Mouse (Mus musculus) myocyte (in vitro differentiated cells): Measurements from ENCODE around the gene Shprh. TPM values are rescaled to one million over a fixed set of nuclear protein-coding genes. Genes with fewer than 3 reads are reported as not detected.
"Not testable (repeated sequence)": the region's sequence is repeated elsewhere in the genome, so short reads cannot be mapped to it uniquely, and the experiment has no call there.

ENCODE experiments used
- H3K27me3 ChIP-seq: one replicate; pipeline ENCODE4 v1.6.1; 2011; ENCODE audit not compliant: control insufficient read depth, insufficient read depth, insufficient read length
- H3K36me3 ChIP-seq: one replicate; pipeline ENCODE4 v1.6.1; 2011; ENCODE audit not compliant: control insufficient read depth, insufficient read depth
- H3K4me2 ChIP-seq: one replicate; pipeline ENCODE4 v1.6.1; 2011; ENCODE audit warnings: low read depth, control low read depth
- H3K4me3 ChIP-seq: one replicate; pipeline ENCODE4 v1.5.1; 2011; ENCODE audit warnings: mild to moderate bottlenecking, control low read depth, moderate library complexity
- H3K79me2 ChIP-seq: one replicate; pipeline ENCODE4 v1.6.1; 2011; ENCODE audit not compliant: control insufficient read depth, insufficient read depth
- H3ac ChIP-seq: one replicate; pipeline ENCODE4 v1.6.1; 2011; ENCODE audit not compliant: control insufficient read depth, insufficient read length
- CEBPB ChIP-seq: IDR thresholded peaks from 2 replicates; pipeline ENCODE4 v1.6.1; 2011; ENCODE audit warnings: mild to moderate bottlenecking, moderate library complexity; ENCODE audit not compliant: poor library complexity, insufficient read depth, severe bottlenecking
- E2F4 ChIP-seq: IDR thresholded peaks from one replicate; pipeline ENCODE4 v1.6.1; 2011; ENCODE audit warnings: mild to moderate bottlenecking, control low read depth, moderate library complexity; ENCODE audit not compliant: insufficient read depth
- MAX ChIP-seq: IDR thresholded peaks from one replicate; pipeline ENCODE4 v1.6.1; 2011; ENCODE audit warnings: low read depth, mild to moderate bottlenecking, control low read depth
- MYOD1 ChIP-seq, 3 experiments: IDR thresholded peaks; one replicate each; pipeline ENCODE4 v1.6.1; 2011; ENCODE audit warnings: control low read depth in 2 of 3, low read depth in 2 of 3, mild to moderate bottlenecking in 2 of 3, moderate library complexity in 1 of 3; ENCODE audit not compliant: insufficient read length in 2 of 3, control insufficient read depth in 1 of 3
- MYOG ChIP-seq, 3 experiments: IDR thresholded peaks; one replicate each; pipeline ENCODE4 v1.6.1; 2011; ENCODE audit warnings: control low read depth in 2 of 3, low read depth in 2 of 3, mild to moderate bottlenecking in 2 of 3; ENCODE audit not compliant: insufficient read length in 2 of 3, control insufficient read depth in 1 of 3, insufficient read depth in 1 of 3
- POLR2A ChIP-seq: IDR thresholded peaks from one replicate; pipeline ENCODE4 v1.6.1; 2011; ENCODE audit warnings: low read depth, mild to moderate bottlenecking, control low read depth, moderate library complexity; ENCODE audit not compliant: insufficient read length
- POLR2AphosphoS2 ChIP-seq: IDR thresholded peaks from one replicate; pipeline ENCODE4 v1.6.1; 2011; ENCODE audit warnings: low read depth, control low read depth; ENCODE audit not compliant: insufficient read length
- REST ChIP-seq: IDR thresholded peaks from one replicate; pipeline ENCODE4 v1.6.1; 2011; ENCODE audit warnings: mild to moderate bottlenecking, control low read depth, moderate library complexity; ENCODE audit not compliant: insufficient read depth, insufficient read length
- SRF ChIP-seq: IDR thresholded peaks from one replicate; pipeline ENCODE4 v1.6.1; 2011; ENCODE audit warnings: low read depth; ENCODE audit not compliant: control insufficient read depth, insufficient read length
- TCF12 ChIP-seq: IDR thresholded peaks from one replicate; pipeline ENCODE4 v1.6.1; 2011; ENCODE audit warnings: mild to moderate bottlenecking, control low read depth; ENCODE audit not compliant: poor library complexity, insufficient read depth, severe bottlenecking
- TCF3 ChIP-seq: IDR thresholded peaks from one replicate; pipeline ENCODE4 v1.6.1; 2011; ENCODE audit warnings: low read depth, control low read depth; ENCODE audit not compliant: insufficient read length
- USF1 ChIP-seq: IDR thresholded peaks from one replicate; pipeline ENCODE4 v1.6.1; 2011; ENCODE audit warnings: low read depth, mild to moderate bottlenecking, control low read depth, moderate library complexity
- polyA plus RNA-seq: library from polyadenylated mRNA; unstranded; fragments of >200 nt; fragmentation: generic; extraction: Trizol; gene quantifications from one replicate; pipeline ENCODE4 v1.2.1, GENCODE M21; 2012; ENCODE audit warnings: missing spikeins

Shprh gene
- polyA plus RNA-seq, 1 experiment, result 2.1 TPM

GRCm38 (mm10) chr10:11198346-11198745, 49.1 kb downstream of the Shprh start:
- TF ChIP-seq MYOG (IDR thresholded peaks at IDR 0.05; ENCODE audit: control insufficient read depth in 1 of 3, insufficient read depth in 1 of 3, insufficient read length in 2 of 3, low read depth in 2 of 3) (peak in 2 of 3 experiments; percentile 29 to 39), MYOD1 (IDR thresholded peaks at IDR 0.05; ENCODE audit: control insufficient read depth in 1 of 3, insufficient read length in 2 of 3, low read depth in 2 of 3) (peak in 2 of 3 experiments; percentile 27 to 49), MAX (no peak), TCF12 (peak; percentile 55), USF1 (peak; percentile 40)
- no peak overlapping the region for H3K4me3 ChIP-seq
- H3K4me2 ChIP-seq, result peak overlapping the region; percentile 35
- H3K79me2 ChIP-seq, result no peaks in the 10 kb centered on the region
- H3K27me3 ChIP-seq, result no peaks in the 10 kb centered on the region
- no peak overlapping the region for H3ac ChIP-seq
- H3K36me3 ChIP-seq, result peaks cover 26% of the 10 kb centered on the region

DNA sequence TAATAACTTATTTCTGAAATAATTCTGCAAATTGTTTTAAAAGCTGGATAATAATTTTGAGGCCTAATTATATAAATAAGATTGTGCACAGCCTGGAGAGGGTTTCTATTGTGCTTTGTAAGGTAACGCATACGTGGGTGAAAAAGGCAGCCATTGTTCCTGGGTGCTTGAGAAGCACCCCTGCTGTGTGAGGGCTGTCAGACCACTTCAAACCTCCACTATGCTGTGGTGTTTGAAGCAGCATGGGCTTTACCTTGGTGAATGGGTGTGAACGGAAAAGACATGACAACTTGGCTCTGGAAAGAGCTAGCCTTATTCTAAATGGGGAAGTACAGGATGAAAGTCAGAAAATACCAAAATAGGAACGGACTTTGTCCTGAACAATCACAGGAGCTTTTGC, 50.8 kb downstream of the Shprh start:
- Histone ChIP-seq H3K36me3 (peaks cover 11% of the 10 kb centered on the region), H3K4me3 (no peak overlapping the region), H3ac (no peak overlapping the region), H3K27me3 (no peaks in the 10 kb centered on the region), H3K4me2 (no peak overlapping the region), H3K79me2 (no peaks in the 10 kb centered on the region)
- TF ChIP-seq TCF12, result no peak
- TF ChIP-seq USF1, result no peak
- no peak for TF ChIP-seq E2F4
- no peak for TF ChIP-seq REST
- no peak for TF ChIP-seq MYOG (IDR thresholded peaks at IDR 0.05; ENCODE audit: control insufficient read depth in 1 of 3, insufficient read depth in 1 of 3, insufficient read length in 2 of 3, low read depth in 2 of 3)
- TF ChIP-seq TCF3, result no peak
- no peak for TF ChIP-seq POLR2AphosphoS2
- no peak for TF ChIP-seq POLR2A
- no peak for TF ChIP-seq MYOD1 (IDR thresholded peaks at IDR 0.05; ENCODE audit: control insufficient read depth in 1 of 3, insufficient read length in 2 of 3, low read depth in 2 of 3)
- no peak for TF ChIP-seq MAX
- TF ChIP-seq SRF, result no peak
- TF ChIP-seq CEBPB, result no peak

DNA sequence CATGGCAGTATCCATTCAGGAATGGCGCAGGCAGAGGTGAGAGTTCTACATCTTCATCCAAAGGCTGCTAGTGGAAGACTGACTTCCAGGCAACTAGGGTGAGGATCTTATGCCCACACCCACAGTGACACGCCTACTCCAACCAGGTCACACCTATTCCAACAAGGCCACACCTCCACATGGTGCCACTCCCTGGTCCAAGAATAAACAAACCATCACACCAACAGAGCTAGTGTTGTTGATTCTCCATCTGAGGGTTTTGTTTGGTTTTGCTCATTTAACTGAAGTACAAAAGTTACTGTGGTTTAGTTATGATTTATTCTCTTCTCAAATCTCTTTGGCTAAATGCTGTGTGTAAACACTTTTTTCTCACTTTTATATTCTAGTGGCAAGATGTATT, 56.7 kb downstream of the Shprh start:
- H3K4me2 ChIP-seq, H3K4me3 ChIP-seq, H3K79me2 ChIP-seq, H3ac ChIP-seq, H3K27me3 ChIP-seq: not testable (repeated sequence)
- H3K36me3 ChIP-seq, result peaks cover 43% of the 10 kb centered on the region

DNA sequence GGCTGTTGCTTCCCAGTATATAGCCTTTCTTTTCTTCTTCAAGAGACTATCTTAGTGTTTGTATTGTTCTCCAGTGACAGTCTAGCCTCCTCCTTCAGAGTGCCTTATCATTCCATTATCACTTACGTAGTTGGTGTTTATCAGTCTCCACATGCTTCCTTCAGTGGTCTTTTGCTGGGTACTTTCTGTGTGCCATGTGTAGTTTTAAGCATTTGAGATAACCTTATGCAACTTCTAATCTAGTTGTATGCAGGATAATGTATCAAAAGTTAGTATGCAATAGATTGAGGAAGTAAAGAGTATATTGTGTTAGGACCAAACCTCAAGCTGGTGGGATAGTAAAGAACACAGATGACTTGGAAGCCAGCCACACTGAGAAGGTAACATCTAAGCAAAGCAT, 59.4 kb downstream of the Shprh start:
- Histone ChIP-seq H3K4me2 (no peak overlapping the region), H3K79me2 (no peaks in the 10 kb centered on the region), H3K36me3 (peaks cover 41% of the 10 kb centered on the region), H3K4me3 (no peak overlapping the region), H3ac (no peak overlapping the region), H3K27me3 (no peaks in the 10 kb centered on the region)
- no peak for TF ChIP-seq POLR2A
- no peak for TF ChIP-seq MYOD1 (IDR thresholded peaks at IDR 0.05; ENCODE audit: control insufficient read depth in 1 of 3, insufficient read length in 2 of 3, low read depth in 2 of 3)
- TF ChIP-seq REST, result no peak
- TF ChIP-seq TCF12, result no peak
- no peak for TF ChIP-seq MYOG (IDR thresholded peaks at IDR 0.05; ENCODE audit: control insufficient read depth in 1 of 3, insufficient read depth in 1 of 3, insufficient read length in 2 of 3, low read depth in 2 of 3)
- TF ChIP-seq CEBPB, result no peak
- TF ChIP-seq SRF, result no peak
- no peak for TF ChIP-seq E2F4
- no peak for TF ChIP-seq POLR2AphosphoS2
- TF ChIP-seq TCF3, result no peak
- TF ChIP-seq USF1, result no peak
- no peak for TF ChIP-seq MAX

DNA sequence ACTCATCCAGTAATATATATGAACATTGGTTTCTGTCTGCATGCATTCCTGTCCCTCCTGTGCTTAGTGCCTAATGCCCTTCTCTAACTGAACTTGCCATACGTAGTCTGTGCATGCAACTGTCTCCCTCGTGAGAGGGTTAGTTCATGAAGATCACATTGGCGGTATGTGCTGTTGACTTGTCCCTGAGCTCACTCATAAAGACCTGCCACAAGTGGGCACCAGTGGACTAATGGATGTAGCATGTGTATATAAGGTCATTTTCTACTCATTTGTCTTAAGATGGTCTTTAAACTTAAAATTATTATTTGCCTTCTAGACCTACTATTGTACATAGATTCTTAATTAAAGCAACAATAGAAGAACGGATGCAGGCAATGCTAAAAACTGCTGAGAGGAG, 62.8 kb downstream of the Shprh start:
- Histone ChIP-seq H3K36me3 (peaks cover 61% of the 10 kb centered on the region), H3K4me2 (no peak overlapping the region), H3ac (no peak overlapping the region), H3K4me3 (no peak overlapping the region), H3K79me2 (no peaks in the 10 kb centered on the region), H3K27me3 (no peaks in the 10 kb centered on the region)
- TF ChIP-seq TCF3, result no peak
- no peak for TF ChIP-seq CEBPB
- TF ChIP-seq MAX, result no peak
- TF ChIP-seq MYOG (IDR thresholded peaks at IDR 0.05; ENCODE audit: control insufficient read depth in 1 of 3, insufficient read depth in 1 of 3, insufficient read length in 2 of 3, low read depth in 2 of 3), result no peak
- TF ChIP-seq TCF12, result no peak
- no peak for TF ChIP-seq POLR2A
- no peak for TF ChIP-seq POLR2AphosphoS2
- TF ChIP-seq MYOD1 (IDR thresholded peaks at IDR 0.05; ENCODE audit: control insufficient read depth in 1 of 3, insufficient read length in 2 of 3, low read depth in 2 of 3), result no peak
- TF ChIP-seq SRF, result no peak
- no peak for TF ChIP-seq REST
- no peak for TF ChIP-seq E2F4
- TF ChIP-seq USF1, result no peak
